Mouse (Mus musculus) gastrocnemius, adult 8-10 months (tissue): Measurements from ENCODE around the gene Cat. TPM values are rescaled to one million over a fixed set of nuclear protein-coding genes. Genes with fewer than 3 reads are reported as not detected.

ENCODE experiments used
- DNase-seq, 2 experiments: peaks; one replicate each; pipeline ENCODE4 v3.0.0; 2022; ENCODE audit warnings: low spot score in 2 of 2
- total RNA-seq, 4 experiments: library from RNA; stranded (reverse); gene quantifications; 2 replicates each; pipeline ENCODE4 v1.2.4; 2022

The Cat gene
- total RNA-seq, result 100 to 1,000 TPM in 2 of 4 experiments, 10 to 100 TPM in 2; 85.9 to 103 (median 95.5) TPM

- peak; percentile 97 to 98 for DNase-seq
Observed at GRCm38 (mm10) chr2:103484617-103485401, at the start of gene Cat. Gene Cat, minus strand, starts transcription at chr2:103485160.

GRCm38 (mm10) chr2:103525596-103525995 lies 40.6 kb upstream of the Cat start:
- no peak for DNase-seq

- DNase-seq, result no peak
Observed at GRCm38 (mm10) chr2:103516472-103516871, 31.5 kb upstream of the Cat start.

GRCm38 (mm10) chr2:103515513-103516180 lies 30.7 kb upstream of the Cat start:
- DNase-seq, result no peak

- no peak for DNase-seq
Observed at GRCm38 (mm10) chr2:103512066-103512795, 27.3 kb upstream of the Cat start.

- no peak for DNase-seq
Observed at GRCm38 (mm10) chr2:103511631-103512030, 26.7 kb upstream of the Cat start.

GRCm38 (mm10) chr2:103511042-103511441 lies 26.1 kb upstream of the Cat start:
- no peak for DNase-seq

- no peak for DNase-seq
Observed at GRCm38 (mm10) chr2:103507651-103508050, 22.7 kb upstream of the Cat start.

GRCm38 (mm10) chr2:103505956-103506355 lies 21.0 kb upstream of the Cat start:
- DNase-seq, result no peak

GRCm38 (mm10) chr2:103504463-103504862 lies 19.5 kb upstream of the Cat start:
- DNase-seq, result no peak

GRCm38 (mm10) chr2:103500769-103501168 lies 15.8 kb upstream of the Cat start:
- DNase-seq, result no peak

GRCm38 (mm10) chr2:103495633-103496418 lies 10.9 kb upstream of the Cat start:
- DNase-seq, result no peak

- no peak for DNase-seq
Observed at GRCm38 (mm10) chr2:103493827-103494226, 8.9 kb upstream of the Cat start.

- no peak for DNase-seq
Observed at GRCm38 (mm10) chr2:103492526-103492925, 7.6 kb upstream of the Cat start.

- DNase-seq, result no peak
Observed at GRCm38 (mm10) chr2:103483986-103484520, 907 bp downstream of the Cat start.

GRCm38 (mm10) chr2:103483289-103483985 lies 1.5 kb downstream of the Cat start:
- no peak for DNase-seq

- DNase-seq, result no peak
Observed at GRCm38 (mm10) chr2:103481314-103482231, 3.4 kb downstream of the Cat start.

GRCm38 (mm10) chr2:103480871-103481270 lies 4.1 kb downstream of the Cat start:
- DNase-seq, result no peak

- DNase-seq, result no peak
Observed at GRCm38 (mm10) chr2:103480240-103480639, 4.7 kb downstream of the Cat start.
